Mouse (Mus musculus): ENCODE measurements around the gene Patj.

Patj gene

DNA sequence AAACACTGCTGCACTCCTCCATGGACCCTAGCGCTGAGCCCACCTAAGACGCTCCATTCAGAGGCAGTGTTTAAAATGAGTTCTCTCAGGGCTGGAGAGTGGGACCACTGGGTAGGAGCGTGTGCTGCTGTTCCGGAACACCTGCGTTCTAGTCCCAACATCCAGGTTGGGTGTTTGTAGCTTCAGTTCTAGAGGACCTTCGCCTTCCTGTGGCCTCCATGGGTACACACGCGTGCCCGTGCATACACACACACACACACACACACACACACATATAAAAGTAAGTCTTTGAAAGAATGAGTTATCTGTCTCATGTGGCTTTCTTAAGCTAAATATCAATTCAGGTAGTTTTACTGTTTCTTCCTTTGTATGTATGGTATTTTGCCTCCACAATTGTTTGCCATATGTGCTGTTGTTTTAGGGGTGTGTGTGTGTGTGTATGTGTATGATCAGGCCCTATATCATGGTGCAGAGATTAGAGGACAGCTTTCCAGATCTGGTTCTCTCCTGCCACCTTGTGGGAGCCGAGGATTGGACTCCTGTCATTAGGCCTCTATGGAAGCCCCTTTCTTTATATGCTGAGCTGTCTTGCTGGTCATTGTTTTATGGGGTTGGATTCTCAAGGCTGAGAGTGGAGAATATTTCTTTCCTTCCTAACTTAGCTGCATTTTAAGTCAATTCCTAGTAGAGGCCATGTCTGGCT, 49.0 kb downstream of the Patj start:
- DNase-seq (ENCODE audit: low read depth, low spot score), result peak; percentile 61

- DNase-seq (ENCODE audit: low read depth, low spot score), result no peak
Observed at GRCm38 (mm10) chr4:98449564-98450263, 54.1 kb downstream of the Patj start.

DNA sequence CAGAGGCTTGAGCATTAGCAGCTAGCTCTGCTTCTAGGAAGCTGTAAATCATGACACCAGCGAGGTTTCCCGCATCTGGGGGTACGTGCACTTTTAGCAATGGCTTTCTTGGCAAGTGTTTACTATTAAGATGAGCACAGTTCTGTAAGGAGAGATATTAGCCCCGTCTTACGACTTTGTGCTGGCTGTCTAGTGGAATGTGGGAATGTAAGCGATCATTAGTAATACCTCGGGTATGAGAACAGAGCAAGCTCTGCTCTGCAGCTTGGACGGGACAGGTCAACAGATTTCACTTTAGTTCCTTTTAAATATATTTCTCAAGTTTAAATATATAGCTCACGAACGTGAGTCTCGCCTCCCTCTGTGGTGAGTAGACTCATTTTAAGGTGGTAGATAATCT, 54.7 kb downstream of the Patj start:
- peak; percentile 22 for DNase-seq (ENCODE audit: low read depth, low spot score)

DNA sequence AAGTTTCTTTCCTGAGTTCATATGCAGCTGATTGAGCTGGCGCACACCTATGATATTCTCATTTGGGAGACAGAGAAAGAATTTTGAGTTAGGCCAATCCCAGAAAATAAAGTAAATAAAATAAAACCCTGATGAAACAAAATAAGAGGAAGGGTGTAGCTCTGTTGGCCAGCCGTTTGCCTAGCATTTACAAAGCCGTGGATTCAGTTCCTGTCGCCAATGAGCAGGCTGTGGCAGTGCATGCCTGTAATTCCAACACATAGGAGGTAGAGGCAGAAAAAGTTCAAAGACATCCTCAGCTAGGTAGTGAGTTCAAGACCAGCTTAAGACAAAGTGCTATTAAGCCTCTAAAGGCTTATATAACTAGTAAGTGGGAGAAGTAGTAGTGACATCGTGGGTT, 55.2 kb downstream of the Patj start:
- DNase-seq (ENCODE audit: low read depth, low spot score), result no peak

- peak; percentile 33 for DNase-seq (ENCODE audit: low read depth, low spot score)
Observed at GRCm38 (mm10) chr4:98451259-98451658, 55.7 kb downstream of the Patj start.

DNA sequence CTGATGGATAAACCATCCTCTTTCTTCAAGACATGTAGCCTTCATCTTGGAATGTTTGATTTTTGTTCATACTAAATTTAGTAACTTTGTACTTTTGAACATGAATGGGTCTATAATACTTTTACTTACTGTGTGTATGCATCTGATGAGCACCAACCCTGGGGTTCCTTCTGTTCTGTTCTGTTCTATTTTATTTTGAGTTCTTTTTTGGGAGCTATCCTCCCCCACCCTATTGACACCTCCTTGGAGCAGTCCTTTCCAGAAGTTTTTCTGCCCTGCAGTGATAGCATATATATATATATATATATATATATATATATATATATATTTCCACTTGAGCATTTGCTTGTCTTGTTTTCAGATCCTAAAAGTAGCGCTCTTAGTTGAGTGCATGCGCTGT, 57.1 kb downstream of the Patj start:
- no peak for DNase-seq (ENCODE audit: low read depth, low spot score)

- DNase-seq (ENCODE audit: low read depth, low spot score), result no peak
Observed at GRCm38 (mm10) chr4:98453231-98453630, 57.6 kb downstream of the Patj start.

DNA sequence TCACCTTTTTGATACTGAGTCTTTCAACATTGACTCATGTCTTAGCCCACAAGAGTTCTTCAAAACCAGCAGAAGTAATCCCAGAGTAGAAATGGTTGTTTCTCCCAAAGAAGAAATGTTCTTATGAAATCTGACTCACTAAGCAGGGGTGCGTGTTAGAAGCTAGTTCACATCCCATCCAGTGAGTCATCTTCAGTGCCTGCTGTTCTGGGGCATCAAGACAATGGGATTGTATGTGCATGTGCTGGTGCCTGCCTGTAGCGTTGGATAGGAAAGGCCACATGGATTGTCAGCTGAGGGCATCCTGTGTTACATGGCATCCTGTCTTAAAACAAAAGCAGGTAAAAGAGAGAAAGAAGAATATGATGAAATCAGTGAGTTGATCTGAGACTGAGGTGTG, 59.8 kb downstream of the Patj start:
- DNase-seq (ENCODE audit: low read depth, low spot score), result no peak

DNA sequence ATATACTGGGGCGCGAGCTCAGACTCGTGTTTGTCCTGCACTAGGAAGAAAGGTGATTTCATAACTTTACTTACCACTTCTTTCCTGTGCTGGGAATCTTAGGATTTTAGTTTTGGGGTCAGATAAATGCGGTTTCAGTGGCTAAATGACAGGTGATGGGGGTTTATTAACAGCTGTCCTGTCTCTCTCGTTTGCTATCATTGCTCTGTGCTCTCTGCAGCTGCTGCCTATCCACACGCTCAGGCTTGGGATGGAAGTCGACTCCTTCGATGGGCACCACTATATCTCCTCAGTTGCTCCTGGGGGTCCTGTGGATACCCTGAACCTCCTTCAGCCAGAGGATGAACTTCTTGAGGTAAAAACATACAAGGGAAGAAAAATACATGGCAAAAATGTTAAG, 60.3 kb downstream of the Patj start:
- no peak for DNase-seq (ENCODE audit: low read depth, low spot score)

GRCm38 (mm10) chr4:98461804-98462341, 66.3 kb downstream of the Patj start:
- DNase-seq (ENCODE audit: low read depth, low spot score), result no peak

- DNase-seq (ENCODE audit: low read depth, low spot score), result no peak
Observed at GRCm38 (mm10) chr4:98465476-98465875, 69.9 kb downstream of the Patj start.

DNA sequence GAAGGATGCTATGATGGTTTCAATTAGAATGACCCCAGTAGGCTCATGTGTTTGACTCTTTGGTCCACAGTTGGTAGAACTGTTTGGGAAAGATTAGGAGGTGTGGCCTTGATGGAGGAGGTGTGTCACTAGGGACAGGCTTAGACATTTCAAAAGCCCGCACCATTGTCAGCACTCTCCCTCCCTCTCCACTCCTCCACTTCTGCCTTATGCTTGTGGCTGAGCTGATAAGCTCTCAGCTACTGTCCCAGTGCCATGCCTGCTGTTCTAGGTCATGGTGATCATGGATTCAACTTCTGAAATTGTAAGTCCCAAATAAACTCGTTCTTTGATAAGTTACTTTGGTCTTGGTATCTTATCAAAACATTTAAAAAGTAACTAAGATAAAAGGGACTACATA, 70.3 kb downstream of the Patj start:
- no peak for DNase-seq (ENCODE audit: low read depth, low spot score)

DNA sequence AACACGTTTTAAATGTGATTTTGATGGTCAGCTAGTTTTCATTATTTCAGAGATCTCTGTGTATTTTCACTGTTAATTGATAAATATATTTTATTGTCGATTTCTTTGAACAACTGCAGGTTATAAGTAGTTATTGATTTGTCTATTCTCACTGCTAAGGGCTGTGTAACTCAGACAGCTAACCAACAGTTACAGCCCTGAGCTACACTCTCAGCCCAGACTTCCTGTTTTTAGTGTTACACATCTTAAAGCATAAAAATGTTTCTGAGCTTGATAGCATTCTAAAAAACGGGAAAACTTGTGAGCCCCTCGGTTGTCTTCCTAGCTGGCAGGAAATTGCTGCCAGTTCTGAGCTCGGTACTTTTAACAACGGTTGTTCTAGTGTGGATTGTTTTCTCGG, 75.8 kb downstream of the Patj start:
- no peak for DNase-seq (ENCODE audit: low read depth, low spot score)

DNA sequence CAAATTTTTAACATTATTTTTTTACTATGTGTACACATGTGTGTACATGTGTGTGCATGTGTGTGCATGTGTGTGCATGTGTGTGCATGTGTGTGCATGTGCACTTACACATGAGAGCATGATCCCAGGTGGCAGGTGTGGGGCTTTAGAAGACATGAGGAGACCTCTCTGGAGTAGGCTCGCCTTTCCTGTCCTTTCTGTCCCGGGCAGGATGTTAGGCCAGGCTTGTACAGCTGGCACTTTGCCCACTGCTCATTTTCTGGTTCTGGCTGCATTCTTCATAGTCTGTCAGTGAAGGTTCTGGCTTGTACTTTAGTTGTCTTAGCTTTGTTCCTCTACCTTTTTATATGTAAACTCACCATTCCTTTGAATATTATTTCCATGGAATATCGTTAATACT, 77.9 kb downstream of the Patj start:
- no peak for DNase-seq (ENCODE audit: low read depth, low spot score)

- no peak for DNase-seq (ENCODE audit: low read depth, low spot score)
Observed at GRCm38 (mm10) chr4:98478005-98478404, 82.4 kb downstream of the Patj start.

DNA sequence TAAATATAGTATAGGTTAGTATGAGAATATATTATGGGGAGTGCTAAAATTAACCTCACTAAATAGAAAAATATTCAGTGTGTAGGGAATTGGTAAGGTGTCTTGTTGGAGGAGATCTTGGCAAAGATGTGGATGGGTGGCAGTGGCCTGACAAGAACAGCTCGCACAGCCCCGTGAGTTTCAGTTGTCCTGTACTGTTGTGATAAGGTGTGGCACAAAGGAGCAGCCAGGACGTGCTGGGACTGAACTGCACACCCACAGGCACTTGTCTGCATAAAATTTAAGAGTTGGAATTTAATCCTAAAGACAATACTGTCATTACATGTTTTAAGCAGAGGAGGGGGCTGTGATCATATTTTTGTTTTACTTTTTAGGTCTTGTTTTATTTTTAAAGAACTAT, 90.9 kb downstream of the Patj start:
- DNase-seq (ENCODE audit: low read depth, low spot score), result no peak

GRCm38 (mm10) chr4:98486901-98487300, 91.3 kb downstream of the Patj start:
- no peak for DNase-seq (ENCODE audit: low read depth, low spot score)

DNA sequence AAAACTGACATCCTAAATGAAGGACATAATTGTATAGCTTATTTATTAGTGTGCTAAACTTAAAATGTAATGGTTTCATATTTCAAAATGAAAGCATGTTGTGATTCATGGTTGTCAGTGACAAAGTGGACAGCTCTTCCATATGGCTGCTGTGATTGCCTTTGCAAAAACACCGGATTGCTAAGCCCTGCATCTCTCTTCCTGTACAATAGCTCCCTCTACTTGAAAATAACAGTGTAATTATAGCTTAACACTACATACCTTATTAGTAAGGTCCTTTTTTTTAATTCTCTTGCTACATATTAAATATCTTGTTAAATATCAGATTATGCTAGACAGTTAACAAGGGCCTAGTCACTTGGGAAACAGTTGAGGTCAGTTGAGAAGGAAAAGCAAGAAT, 93.8 kb downstream of the Patj start:
- DNase-seq (ENCODE audit: low read depth, low spot score), result no peak

- DNase-seq (ENCODE audit: low read depth, low spot score), result no peak
Observed at GRCm38 (mm10) chr4:98498341-98498740, 102.8 kb downstream of the Patj start.

DNA sequence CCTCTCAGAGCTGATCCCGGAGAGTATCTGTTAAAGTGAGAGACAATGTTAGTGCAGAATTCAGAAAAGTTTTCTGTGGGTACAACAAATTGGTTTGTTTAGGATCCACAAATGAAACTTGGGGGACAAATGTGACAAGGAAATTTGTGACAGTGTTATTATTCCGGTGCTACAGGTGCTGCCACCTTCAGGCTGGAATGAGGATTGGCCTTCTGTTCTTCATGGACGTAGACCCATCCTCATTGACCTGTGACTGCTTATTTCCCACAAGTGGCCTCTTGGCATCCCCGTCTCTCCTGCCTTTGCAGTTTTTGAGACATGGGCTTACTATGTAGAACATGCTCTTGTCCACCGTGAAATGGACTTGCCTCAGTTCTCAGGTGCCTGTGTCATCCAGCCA, 104.6 kb downstream of the Patj start:
- no peak for DNase-seq (ENCODE audit: low read depth, low spot score)

- no peak for DNase-seq (ENCODE audit: low read depth, low spot score)
Observed at GRCm38 (mm10) chr4:98500875-98501274, 105.3 kb downstream of the Patj start.

DNA sequence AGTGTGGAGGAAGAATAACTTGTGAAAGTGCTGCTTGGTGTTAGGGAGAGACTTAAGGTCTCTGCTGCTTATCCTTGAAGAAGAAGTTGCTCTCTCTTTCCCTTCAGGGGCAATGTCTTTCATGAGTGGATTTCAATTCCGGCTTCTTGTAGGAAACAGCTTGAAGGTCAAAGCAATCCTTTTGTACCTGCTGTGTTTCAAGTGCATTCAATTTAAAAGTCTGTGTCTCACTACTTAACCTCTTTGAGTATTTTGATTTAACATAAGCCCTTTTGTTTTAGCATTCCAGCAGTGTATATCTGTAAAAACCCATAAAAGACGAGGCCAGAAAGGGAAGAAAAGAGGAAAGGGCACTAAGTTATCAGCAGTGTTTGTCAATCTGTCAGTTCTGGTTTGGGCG, 109.2 kb downstream of the Patj start:
- DNase-seq (ENCODE audit: low read depth, low spot score), result no peak
